Mouse (Mus musculus): Measurements from ENCODE around the gene Anks6.

- no peak for TF ChIP-seq CTCF (IDR thresholded peaks at IDR 0.05; ENCODE audit: low read depth, low read length)
- no peak for TF ChIP-seq POLR2A (IDR thresholded peaks at IDR 0.05; ENCODE audit: extremely low read depth, insufficient read depth, low read length)
Measured at GRCm38 (mm10) chr4:46988257-46988656, 69.0 kb downstream of the Anks6 start.
